Mouse (Mus musculus) thymus, adult 2 months (tissue): ENCODE measurements around the gene Sfta2. TPM values are rescaled to one million over a fixed set of nuclear protein-coding genes. Genes with fewer than 3 reads are reported as not detected.

Source experiments
- DNase-seq: peaks from one replicate; pipeline ENCODE4 v3.0.0; 2021
- H3K27ac ChIP-seq: fragments of 200-500 bp; 2 replicates; pipeline ENCODE4 v1.5.1; 2012; ENCODE audit warnings: low read length, control low read depth; ENCODE audit not compliant: control insufficient read depth, insufficient read depth
- H3K27me3 ChIP-seq: fragments of 200-500 bp; 2 replicates; pipeline ENCODE4 v1.6.1; 2012; ENCODE audit warnings: mild to moderate bottlenecking, low read length, moderate library complexity, mixed read lengths; ENCODE audit not compliant: control insufficient read depth, insufficient read depth
- H3K36me3 ChIP-seq: fragments of 200-500 bp; 2 replicates; pipeline ENCODE4 v1.6.1; 2012; ENCODE audit warnings: mild to moderate bottlenecking, low read length, moderate library complexity; ENCODE audit not compliant: control insufficient read depth, insufficient read depth
- H3K4me1 ChIP-seq: fragments of 200-500 bp; replicated peaks from 2 replicates; pipeline ENCODE4 v1.6.1; 2012; ENCODE audit warnings: low read length; ENCODE audit not compliant: control insufficient read depth, insufficient read depth
- H3K4me3 ChIP-seq: fragments of 200-500 bp; 2 replicates; pipeline ENCODE4 v1.5.1; 2012; ENCODE audit warnings: mild to moderate bottlenecking, low read length, control low read depth, moderate library complexity; ENCODE audit not compliant: control insufficient read depth, insufficient read depth
- CTCF ChIP-seq: fragments of 200-500 bp; IDR thresholded peaks from 2 replicates; pipeline ENCODE4 v1.5.1; 2012; ENCODE audit warnings: mild to moderate bottlenecking, control low read depth, low read length, moderate library complexity, borderline replicate concordance; ENCODE audit not compliant: control insufficient read depth, poor library complexity, insufficient read depth; ENCODE audit errors: extremely low read depth
- POLR2A ChIP-seq: fragments of 200-500 bp; IDR thresholded peaks from 2 replicates; pipeline ENCODE4 v1.6.1; 2012; ENCODE audit warnings: mild to moderate bottlenecking, low read length, control low read depth, moderate library complexity; ENCODE audit not compliant: control insufficient read depth, poor library complexity, insufficient read depth; ENCODE audit errors: extremely low read depth
- WGBS: fragments of 180-500 bp; shearing (Covaris S2); methylation state at CpG from one replicate; pipeline ENCODE4 v1.1.7; 2018; 5-methylcytosine and 5-hydroxymethylcytosine counted together
- polyA plus RNA-seq: library from polyadenylated mRNA; depleted of rRNA; stranded (reverse); fragments of >200 nt; gene quantifications from 2 replicates; pipeline ENCODE4 v1.2.3, GENCODE M21; 2012

Sfta2 gene
- polyA plus RNA-seq, 1 experiment = 1.3 TPM

GRCm38 (mm10) chr17:35688347-35689175 is 87.2 kb downstream of the Sfta2 start:
- Histone ChIP-seq H3K4me3 (no peak overlapping the region), H3K4me1 (peaks cover 7% of the 10 kb centered on the region; the same call in 1 of the 2 replicates), H3K27ac (no peak overlapping the region), H3K27me3 (no peaks in the 10 kb centered on the region; the same call in 1 of the 2 replicates), H3K36me3 (no peaks in the 10 kb centered on the region)
- DNase-seq = no peak
- WGBS = 71% methylated on average over 25 of the region's 25 CpGs
- TF ChIP-seq POLR2A (no peak), CTCF (no peak)

DNA sequence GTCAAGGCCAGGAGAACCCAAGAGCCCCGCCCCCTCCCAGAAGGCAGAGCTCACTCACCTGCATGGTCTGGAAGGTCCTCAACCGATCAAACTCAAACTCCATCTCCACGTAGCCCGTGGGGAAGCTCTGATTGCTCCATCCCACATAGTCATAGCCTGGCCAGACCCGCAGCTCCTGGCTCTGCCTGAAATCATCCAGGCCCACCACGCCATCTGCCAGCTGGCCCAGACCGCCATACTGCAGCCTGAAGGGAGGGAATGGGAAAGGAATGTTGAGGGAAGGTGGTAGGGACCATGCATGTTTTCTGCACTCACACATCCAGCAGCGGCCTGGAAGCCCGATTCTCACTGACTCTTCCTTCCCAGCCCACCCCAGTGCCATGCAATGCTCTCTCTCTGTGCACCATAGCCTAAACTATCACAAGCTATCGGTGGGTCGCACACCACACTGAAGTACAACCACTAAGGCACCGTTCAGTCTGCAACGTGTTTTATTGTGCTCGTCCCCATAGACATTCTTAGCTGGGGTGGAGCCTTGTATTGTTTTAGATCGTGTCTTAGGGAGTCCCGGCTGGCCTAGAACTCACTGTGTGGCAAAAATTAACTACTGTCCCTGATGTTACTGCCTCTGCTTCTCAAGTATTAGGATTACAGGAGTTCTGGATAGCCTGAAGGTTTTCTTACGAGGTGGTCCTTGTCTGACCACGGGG is 88.7 kb downstream of the Sfta2 start:
- no peaks in the 10 kb centered on the region for H3K36me3 ChIP-seq
- no peak overlapping the region for H3K4me3 ChIP-seq
- WGBS = 94% methylated on average over 18 of the region's 18 CpGs
- H3K4me1 ChIP-seq = peaks cover 7% of the 10 kb centered on the region; the same call in 1 of the 2 replicates
- TF ChIP-seq POLR2A = no peak
- no peak for TF ChIP-seq CTCF
- no peaks in the 10 kb centered on the region; the same call in 1 of the 2 replicates for H3K27me3 ChIP-seq
- H3K27ac ChIP-seq = no peak overlapping the region
- no peak for DNase-seq

DNA sequence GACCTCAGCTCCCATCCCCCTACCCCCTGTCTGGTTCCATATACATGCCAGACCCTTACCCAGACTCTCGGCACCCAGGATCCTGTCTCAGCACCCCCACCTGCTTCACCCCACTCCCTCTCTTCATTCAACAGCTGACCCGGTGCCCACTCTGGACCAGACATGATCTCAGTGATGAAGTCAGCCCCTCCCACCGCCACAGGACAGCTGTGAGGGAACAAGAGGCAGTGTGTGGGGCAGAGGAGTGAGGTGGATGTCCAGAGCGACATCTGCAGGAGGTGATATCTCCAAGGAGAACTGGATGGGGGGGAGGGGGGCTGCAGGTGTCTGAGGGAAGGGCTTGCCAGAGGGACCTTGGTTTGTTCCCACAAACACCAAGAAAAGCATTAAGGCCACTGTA is 90.5 kb downstream of the Sfta2 start:
- no peak for DNase-seq
- WGBS = 65% methylated on average over 4 of the region's 4 CpGs
- Histone ChIP-seq H3K4me3 (no peak overlapping the region), H3K27me3 (no peaks in the 10 kb centered on the region; the same call in 1 of the 2 replicates), H3K27ac (no peak overlapping the region), H3K36me3 (no peaks in the 10 kb centered on the region), H3K4me1 (peaks cover 5% of the 10 kb centered on the region; the same call in 1 of the 2 replicates)
- TF ChIP-seq POLR2A (no peak), CTCF (no peak)

DNA sequence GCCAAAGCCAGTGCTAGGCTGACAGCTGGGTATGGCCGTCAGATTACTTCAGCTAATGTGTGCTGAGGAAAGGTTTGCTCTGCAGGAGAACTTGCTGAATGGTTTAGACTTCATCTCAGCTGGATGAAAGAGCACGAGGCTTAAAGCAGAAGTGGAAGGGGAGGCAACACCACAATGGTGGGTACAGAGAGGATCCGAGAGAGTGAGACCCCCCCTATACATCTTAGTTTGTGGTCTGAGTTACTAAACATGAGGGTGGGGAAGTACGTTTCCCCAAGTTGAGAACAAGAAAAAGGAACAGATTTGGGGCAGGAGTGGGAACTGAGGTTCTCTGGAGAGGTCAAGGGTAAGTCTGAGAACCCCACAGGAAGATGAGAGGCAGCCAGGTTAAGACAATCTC is 91.0 kb downstream of the Sfta2 start:
- TF ChIP-seq POLR2A (no peak), CTCF (no peak)
- Histone ChIP-seq H3K27me3 (peaks cover 3% of the 10 kb centered on the region; the same call in 1 of the 2 replicates), H3K36me3 (no peaks in the 10 kb centered on the region), H3K4me1 (peaks cover 5% of the 10 kb centered on the region; the same call in 1 of the 2 replicates), H3K27ac (no peak overlapping the region), H3K4me3 (no peak overlapping the region)
- DNase-seq = no peak
- 9% methylated on average over 4 of the region's 4 CpGs for WGBS

DNA sequence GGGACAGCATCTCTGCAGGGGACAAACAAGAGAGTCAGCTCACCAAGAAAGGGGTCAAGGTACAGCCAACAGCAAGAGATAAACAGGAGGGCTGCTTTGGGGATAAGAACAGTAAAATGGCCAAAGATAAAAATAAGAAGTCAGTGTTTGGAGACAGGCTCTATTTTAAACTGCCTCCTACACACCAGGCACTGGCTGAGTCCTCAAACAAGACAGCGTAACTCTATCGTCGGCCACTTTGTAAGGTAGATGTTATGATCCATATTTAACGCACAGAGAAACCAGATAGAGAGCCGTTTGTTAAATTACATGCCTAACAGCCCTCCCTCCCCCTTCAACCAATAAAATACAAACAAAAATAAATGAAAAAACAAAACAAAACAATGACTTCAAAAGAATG is 92.6 kb downstream of the Sfta2 start:
- Histone ChIP-seq H3K36me3 (no peaks in the 10 kb centered on the region), H3K4me1 (peaks cover under 1% of the 10 kb centered on the region; the same call in 1 of the 2 replicates), H3K27ac (no peak overlapping the region), H3K4me3 (no peak overlapping the region), H3K27me3 (peaks cover 7% of the 10 kb centered on the region; the same call in 1 of the 2 replicates)
- 92% methylated on average over 5 of the region's 5 CpGs for WGBS
- TF ChIP-seq POLR2A (no peak), CTCF (no peak)
- no peak for DNase-seq

GRCm38 (mm10) chr17:35695289-35695688 is 93.9 kb downstream of the Sfta2 start:
- DNase-seq = no peak
- H3K4me1 ChIP-seq = peaks cover 8% of the 10 kb centered on the region
- peaks cover 7% of the 10 kb centered on the region; the same call in 1 of the 2 replicates for H3K27me3 ChIP-seq
- WGBS = 92% methylated on average over 2 of the region's 2 CpGs
- no peak overlapping the region for H3K4me3 ChIP-seq
- H3K27ac ChIP-seq = no peak overlapping the region
- TF ChIP-seq CTCF (no peak), POLR2A (no peak)
- H3K36me3 ChIP-seq = no peaks in the 10 kb centered on the region
